In the genomic region with DNA sequence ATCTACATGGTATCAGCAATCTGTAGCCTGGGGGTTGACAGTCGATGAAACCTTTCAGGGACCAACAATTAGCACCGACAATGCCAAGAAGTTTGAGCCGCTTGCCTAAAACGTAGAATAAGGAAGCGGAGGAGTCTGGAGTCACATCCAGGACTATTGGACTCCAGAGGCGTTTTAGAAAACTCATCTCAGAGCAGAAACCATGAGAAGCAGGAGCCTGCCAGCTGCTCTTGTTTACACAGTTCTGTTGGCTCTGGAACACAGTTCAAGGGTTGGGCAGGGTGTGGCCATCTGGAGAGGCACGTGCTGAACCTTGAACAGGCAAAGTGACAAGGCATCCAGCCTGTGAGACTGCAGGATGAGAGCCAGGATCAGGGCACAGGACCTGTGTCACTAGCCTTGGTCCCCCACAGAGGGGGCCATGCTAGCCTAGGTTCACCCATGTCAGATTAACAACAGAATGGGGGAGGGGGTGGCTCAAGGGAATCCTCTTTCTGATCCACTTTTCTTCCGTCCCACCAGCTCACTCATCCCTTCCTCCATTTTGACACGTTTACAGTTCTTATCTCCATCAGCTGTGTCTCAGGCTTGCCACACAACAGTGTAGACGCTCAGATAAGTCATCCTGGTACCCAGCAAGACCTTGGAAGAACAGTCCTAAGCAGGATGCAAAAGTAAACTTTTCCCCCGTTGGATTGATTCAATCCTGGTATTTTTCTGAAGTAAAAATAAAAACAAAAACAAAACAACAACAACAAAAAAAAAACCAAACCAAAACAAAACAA, we compare ENCODE assay signal across 8 mouse cellular contexts. TPM values are rescaled to one million over a fixed set of nuclear protein-coding genes. Genes with fewer than 3 reads are reported as not detected.
DNase-seq lines count a peak whose midpoint lies in the region; ATAC-seq and TF ChIP-seq lines count a peak whose summit lies in the region.

No protein-coding gene starts in this region.

- no peak overlapping the region for H3K9ac ChIP-seq in lung, embryonic 14.5 days

- H3K4me2 ChIP-seq in lung, embryonic 14.5 days = no peak overlapping the region

- DNase-seq in embryo, embryonic 11 days = peak; percentile 20
- no peak for DNase-seq in embryo, embryonic 9.5 days (ENCODE audit: extremely low spot score)
- peak; percentile 54 to 62 for DNase-seq in gastrocnemius, postnatal 36 days
- peak; percentile 88 to 89 for DNase-seq in kidney, adult 8-10 months
- peak; percentile 81 for DNase-seq in lung, embryonic 14.5 days
- DNase-seq in B cell, adult 2 months = no peak
- DNase-seq in layer of hippocampus, postnatal 25 days (ENCODE audit: extremely low spot score in 1 of 2, low spot score in 1 of 2) = no peak
- DNase-seq in cerebellum, postnatal 36 days = no peak

- H3K4me3 ChIP-seq in lung, embryonic 14.5 days (ENCODE audit: low read depth, low read length) = no peak overlapping the region

- no peaks in the 10 kb centered on the region for H3K27me3 ChIP-seq in lung, embryonic 14.5 days (ENCODE audit: insufficient read depth, low read length)

- no peaks in the 10 kb centered on the region for H3K9me3 ChIP-seq in lung, embryonic 14.5 days (ENCODE audit: low read depth, low read length)

- ATAC-seq in lung, embryonic 14.5 days (ENCODE audit: insufficient read depth) = peak; percentile 3; the same call in 1 of the 2 replicates

- WGBS in lung, embryonic 14.5 days = 39% methylated on average over 11 of the region's 11 CpGs

- intact Hi-C loops in gastrocnemius, postnatal 36 days (cut with DNase I) = no loop called here

- TF ChIP-seq CTCF in lung, embryonic 14.5 days (IDR thresholded peaks at IDR 0.05; ENCODE audit: low read depth) = no peak

- peak overlapping the region; percentile 95 for H3K27ac ChIP-seq in lung, embryonic 14.5 days (ENCODE audit: low read depth)

- peaks cover 55% of the 10 kb centered on the region for H3K4me1 ChIP-seq in lung, embryonic 14.5 days (ENCODE audit: insufficient read depth)

- peaks cover 7% of the 10 kb centered on the region; the same call in 1 of the 2 replicates for H3K36me3 ChIP-seq in lung, embryonic 14.5 days (ENCODE audit: insufficient read depth)

RNA-seq across cellular contexts. Expression of a gene that starts 23.1 kb away (rescaled TPM):
- 10 to 100 TPM; 41.0 to 42.8 TPM for total RNA-seq in gastrocnemius, postnatal 36 days (2021)
- polyA plus RNA-seq in lung, embryonic 14.5 days (2014; fragmentation: Nextera tagmentation; extraction: Ambion mirVana) = 86.6 and 87.0 TPM in 2 replicates
- total RNA-seq in layer of hippocampus, postnatal 25 days (2021) = 10 to 100 TPM; 28.1 to 29.8 TPM

Comparison
In these comparisons a context has a peak if more than half of its experiments do, and no peak if none do; other contexts are left out.
1. DNase-seq: peak in embryo, embryonic 11 days (single experiment), gastrocnemius, postnatal 36 days (2 of 2), kidney, adult 8-10 months (2 of 2) and lung, embryonic 14.5 days (single experiment); none in embryo, embryonic 9.5 days (single experiment), B cell, adult 2 months (0 of 2), layer of hippocampus, postnatal 25 days (0 of 2) and cerebellum, postnatal 36 days (0 of 2).